Mouse (Mus musculus) spleen, adult 2 months (tissue): Measurements from ENCODE around the gene Adamts14.

Source experiments
- CTCF ChIP-seq: fragments of 200-500 bp; IDR thresholded peaks from 2 replicates; pipeline ENCODE4 v1.5.1; 2011; ENCODE audit warnings: mild to moderate bottlenecking, inconsistent platforms; ENCODE audit not compliant: insufficient read depth, insufficient read length, insufficient replicate concordance; ENCODE audit errors: extremely low read depth
- POLR2A ChIP-seq: fragments of 200-500 bp; IDR thresholded peaks from 2 replicates; pipeline ENCODE4 v1.6.1; 2011; ENCODE audit warnings: low read depth, low read length, inconsistent platforms

DNA sequence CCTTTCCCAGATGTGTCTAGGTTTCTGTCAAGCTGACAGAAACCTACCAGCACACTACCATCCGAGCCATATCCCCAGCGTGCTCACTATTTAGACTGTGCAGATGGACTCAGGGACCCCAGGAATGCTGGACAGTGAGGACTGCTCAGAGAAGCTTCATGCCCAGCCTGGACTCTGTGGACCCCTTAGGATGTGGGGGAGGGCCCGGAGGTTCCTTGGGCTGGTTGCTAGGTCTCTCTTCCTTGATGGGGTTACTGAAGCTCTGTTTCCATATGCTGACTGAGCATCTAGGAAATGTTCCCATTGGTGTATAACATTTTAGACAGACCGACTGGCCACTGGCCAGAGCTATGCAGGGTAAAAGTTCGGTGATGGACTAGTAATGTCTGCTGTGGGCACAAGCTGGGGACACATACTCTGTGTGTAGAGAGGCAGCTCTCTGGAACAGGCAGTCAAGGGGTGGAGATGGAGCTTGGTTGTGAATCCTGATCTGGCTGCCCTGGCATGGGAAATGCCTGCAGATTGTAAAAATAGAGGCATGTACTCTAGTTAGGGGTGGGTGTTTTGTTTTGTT, 77.4 kb downstream of the Adamts14 start:
- TF ChIP-seq CTCF (no peak), POLR2A (no peak)
